Mouse (Mus musculus) midbrain, embryonic 10.5 days (tissue): Measurements from ENCODE around the gene Pnpo. TPM values are rescaled to one million over a fixed set of nuclear protein-coding genes. Genes with fewer than 3 reads are reported as not detected.

ENCODE experiments used
- DNase-seq: peaks from one replicate; pipeline ENCODE4 v3.0.0-alpha.2; 2017; ENCODE audit warnings: low spot score
- H3K27ac ChIP-seq: fragments of 300-500 bp; sonication (generic); replicated peaks from 2 replicates; pipeline ENCODE4 v1.5.1; 2016; ENCODE audit warnings: mild to moderate bottlenecking
- H3K27me3 ChIP-seq: fragments of 300-500 bp; sonication (generic); 2 replicates; pipeline ENCODE4 v1.6.1; 2016; ENCODE audit warnings: low read depth, mild to moderate bottlenecking; ENCODE audit not compliant: poor library complexity, severe bottlenecking
- H3K36me3 ChIP-seq: fragments of 300-500 bp; sonication (generic); 2 replicates; pipeline ENCODE4 v1.6.1; 2016; ENCODE audit warnings: mild to moderate bottlenecking, moderate library complexity
- H3K4me1 ChIP-seq: fragments of 300-500 bp; sonication (generic); 2 replicates; pipeline ENCODE4 v1.6.1; 2016
- H3K4me3 ChIP-seq: fragments of 300-500 bp; sonication (generic); 2 replicates; pipeline ENCODE4 v1.5.1; 2016; ENCODE audit warnings: mild to moderate bottlenecking, moderate library complexity
- H3K9me3 ChIP-seq: fragments of 300-500 bp; sonication (generic); replicated peaks from 2 replicates; pipeline ENCODE4 v1.6.1; 2016; ENCODE audit warnings: mild to moderate bottlenecking
- WGBS: fragments of 180-500 bp; shearing (Covaris S2); methylation state at CpG from one replicate; pipeline ENCODE4 v1.1.7; 2016; 5-methylcytosine and 5-hydroxymethylcytosine counted together
- polyA plus RNA-seq: library from polyadenylated mRNA; unstranded; fragments of >200 nt; fragmentation: Nextera tagmentation; extraction: Ambion mirVana; gene quantifications from 2 replicates; pipeline ENCODE4 v1.2.1, GENCODE M21; 2016

The Pnpo gene
- polyA plus RNA-seq, 1 experiment from 2014 or later = 32.1 TPM

DNA sequence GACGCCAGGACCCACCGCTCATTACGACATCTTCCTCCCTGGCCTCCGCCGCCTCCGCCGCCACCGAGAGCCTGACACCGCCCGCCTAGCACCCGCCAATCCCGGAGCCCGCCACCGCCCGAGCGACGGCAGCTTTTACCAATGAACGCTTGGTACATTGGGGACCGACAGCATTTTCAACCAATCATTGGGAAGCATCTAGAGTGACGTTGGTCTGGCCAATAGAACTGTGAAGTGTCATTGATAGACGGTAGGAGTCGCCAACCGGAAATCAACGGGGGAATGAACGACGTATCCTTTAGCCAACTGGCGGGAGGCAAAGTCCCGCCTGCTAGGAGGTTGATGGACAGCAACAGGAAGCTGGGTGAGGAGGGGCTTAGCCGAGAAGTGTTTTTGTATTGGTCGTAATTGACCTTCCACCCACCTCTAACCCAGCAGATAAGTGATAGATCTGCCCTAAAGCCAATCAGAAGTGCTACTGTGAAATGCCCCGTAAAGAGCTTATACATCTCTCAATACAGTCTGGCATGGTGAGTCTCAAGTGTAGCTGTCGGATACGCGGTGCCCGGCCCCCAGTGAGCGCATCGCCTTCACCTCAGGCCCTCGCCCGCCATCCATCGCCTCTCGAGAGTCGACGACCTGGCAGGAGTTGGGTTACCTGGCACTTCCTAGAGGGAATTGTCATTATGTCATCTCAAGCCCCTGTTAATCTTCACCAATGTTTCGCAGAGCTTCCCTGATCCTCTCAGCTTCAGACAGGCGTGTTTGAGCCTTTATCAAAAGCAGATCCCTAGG is 34.0 kb upstream of the Pnpo start:
- Histone ChIP-seq H3K4me3 (peak overlapping the region; percentile 87), H3K27ac (peak overlapping the region; percentile 100), H3K27me3 (peaks cover 7% of the 10 kb centered on the region; the same call in 1 of the 2 replicates), H3K9me3 (no peaks in the 10 kb centered on the region), H3K4me1 (peaks cover 45% of the 10 kb centered on the region), H3K36me3 (peaks cover 4% of the 10 kb centered on the region)
- WGBS = under 1% methylated on average over 45 of the region's 45 CpGs
- DNase-seq = peak; percentile 99

DNA sequence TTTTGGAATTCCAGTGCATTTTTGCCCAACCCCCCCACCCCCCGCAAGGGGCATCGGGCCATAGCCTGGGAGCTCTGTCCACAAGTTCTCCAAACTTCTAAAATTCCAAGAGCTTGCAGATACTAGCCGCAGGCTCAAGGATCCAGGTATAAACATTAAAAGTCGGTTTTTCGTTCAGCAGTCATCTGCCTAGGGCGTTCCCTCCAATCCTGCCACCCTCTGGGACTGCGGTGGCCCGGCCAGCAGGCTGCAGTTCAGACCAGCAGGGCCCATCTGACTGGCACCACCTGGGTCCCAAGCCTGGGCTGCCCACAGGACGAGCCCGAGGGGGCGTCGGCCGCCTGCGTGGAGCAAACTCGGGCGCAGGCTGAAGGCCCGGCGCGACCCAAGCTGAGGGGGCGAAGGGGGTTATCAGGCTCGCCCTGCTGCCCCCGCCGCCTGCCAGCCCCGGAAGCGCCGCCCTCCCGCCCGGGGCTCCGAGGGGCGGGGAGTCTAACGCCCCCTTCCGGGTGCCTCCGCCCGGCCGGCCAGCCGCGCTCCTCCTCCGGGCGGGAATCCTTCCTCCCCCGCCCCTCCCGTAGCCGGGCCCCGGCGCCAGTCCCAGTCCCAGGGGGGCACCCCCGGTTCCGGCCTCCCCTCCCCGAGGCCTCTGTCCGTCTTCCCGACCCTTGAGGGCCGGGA is 33.3 kb upstream of the Pnpo start:
- peak overlapping the region; percentile 87 for H3K4me3 ChIP-seq

DNA sequence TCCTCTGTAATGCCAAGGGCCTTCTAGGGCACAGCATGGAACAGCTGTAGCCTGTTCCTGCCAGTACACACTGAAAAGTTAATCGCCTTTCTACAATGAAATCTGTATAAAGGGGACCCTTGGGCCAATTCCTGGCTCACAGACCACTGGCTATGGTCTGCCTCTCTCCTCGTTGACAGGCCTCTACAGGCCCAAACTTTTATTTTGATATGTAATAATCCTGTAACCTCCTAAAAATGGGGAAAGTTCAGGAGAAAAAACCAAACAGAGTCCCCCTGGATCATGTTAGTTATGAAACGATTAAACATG is 32.5 kb upstream of the Pnpo start:
- Histone ChIP-seq H3K27ac (peak overlapping the region; percentile 100), H3K4me3 (peak overlapping the region; percentile 87), H3K36me3 (peaks cover 4% of the 10 kb centered on the region), H3K9me3 (no peaks in the 10 kb centered on the region), H3K27me3 (0 out of 2 replicates have a peak, but pooled peaks cover 4% of the 10 kb centered on the region), H3K4me1 (peaks cover 37% of the 10 kb centered on the region)
- 70% methylated on average over 3 of the region's 3 CpGs for WGBS
- no peak for DNase-seq

More for the DNA sequence above, 33.3 kb upstream of the Pnpo start:
- peaks cover 4% of the 10 kb centered on the region for H3K36me3 ChIP-seq
- peaks cover 38% of the 10 kb centered on the region for H3K4me1 ChIP-seq
- H3K27ac ChIP-seq = peak overlapping the region; percentile 100
- H3K9me3 ChIP-seq = no peaks in the 10 kb centered on the region
- peaks cover 7% of the 10 kb centered on the region; the same call in 1 of the 2 replicates for H3K27me3 ChIP-seq
- DNase-seq = no peak
- WGBS = under 1% methylated on average over 50 of the region's 50 CpGs

DNA sequence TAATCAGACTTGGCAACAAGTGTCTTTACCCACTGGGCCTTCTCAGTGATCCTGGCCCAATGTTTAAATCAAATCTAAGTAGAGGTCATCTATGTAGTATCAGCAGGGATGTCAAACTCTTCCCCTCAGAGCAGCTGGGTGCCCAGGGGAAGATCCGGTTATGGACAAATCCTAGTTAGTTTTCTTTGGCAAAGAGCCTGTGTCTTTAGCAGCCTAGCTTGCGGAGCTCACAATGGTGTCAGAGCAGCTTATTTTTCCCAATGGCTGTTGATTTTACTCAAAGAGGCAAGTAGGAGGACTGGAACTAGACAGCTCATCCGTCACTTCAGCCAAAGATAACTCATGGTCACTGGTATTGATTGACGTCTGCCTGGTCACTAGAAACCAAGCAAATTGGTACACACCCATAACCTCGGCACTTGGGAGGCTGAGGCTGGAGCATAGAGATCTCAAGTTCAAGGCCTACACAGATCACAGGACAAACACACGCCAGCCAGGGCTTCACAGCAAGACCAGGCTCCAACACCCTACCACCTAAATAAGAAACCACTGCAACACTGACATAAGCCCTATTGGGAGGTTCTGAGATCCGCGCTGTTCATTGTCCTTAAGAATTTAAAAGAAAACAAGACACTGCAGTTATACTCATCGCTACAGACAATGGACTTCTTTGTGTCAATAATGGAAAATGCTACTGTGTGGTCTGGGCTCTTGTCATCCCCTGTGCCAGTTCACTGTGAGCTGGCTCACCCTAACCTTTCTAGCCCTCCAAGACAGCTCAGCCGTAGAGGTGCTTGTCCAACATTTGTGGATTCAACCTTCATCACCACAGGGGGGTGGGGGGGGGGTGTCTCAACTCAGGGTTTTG is 32.0 kb upstream of the Pnpo start:
- 88% methylated on average over 10 of the region's 10 CpGs for WGBS
- H3K27me3 ChIP-seq = no peaks in the 10 kb centered on the region
- H3K4me3 ChIP-seq = peak overlapping the region; percentile 87
- DNase-seq = no peak
- peak overlapping the region; percentile 100; the same call in 1 of the 2 replicates for H3K27ac ChIP-seq
- no peaks in the 10 kb centered on the region for H3K9me3 ChIP-seq
- peaks cover 37% of the 10 kb centered on the region for H3K4me1 ChIP-seq
- H3K36me3 ChIP-seq = peaks cover 9% of the 10 kb centered on the region

DNA sequence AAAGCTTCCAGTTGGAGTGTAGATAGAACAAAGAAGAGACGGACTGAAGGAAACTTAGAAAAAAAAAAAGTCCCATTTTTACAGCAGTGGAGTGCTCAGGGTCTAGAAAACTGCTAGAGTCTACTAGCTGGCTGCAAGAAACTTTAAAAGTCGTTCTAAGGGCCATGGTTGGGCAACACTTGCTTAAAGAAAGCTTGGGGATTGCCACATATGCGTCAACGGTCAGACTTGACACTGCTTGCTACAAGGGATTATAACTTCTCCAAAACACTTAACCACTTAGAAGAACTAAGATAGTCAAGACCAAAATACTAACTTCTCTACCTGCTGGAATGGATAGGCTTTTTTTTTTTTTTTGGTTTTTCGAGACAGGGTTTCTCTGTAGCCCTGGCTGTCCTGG is 31.0 kb upstream of the Pnpo start:
- Histone ChIP-seq H3K9me3 (no peaks in the 10 kb centered on the region), H3K27ac (no peak overlapping the region), H3K4me1 (peaks cover 42% of the 10 kb centered on the region), H3K4me3 (no peak overlapping the region), H3K27me3 (no peaks in the 10 kb centered on the region), H3K36me3 (peaks cover 11% of the 10 kb centered on the region)
- DNase-seq = no peak
- WGBS = 90% methylated on average over 5 of the region's 5 CpGs

DNA sequence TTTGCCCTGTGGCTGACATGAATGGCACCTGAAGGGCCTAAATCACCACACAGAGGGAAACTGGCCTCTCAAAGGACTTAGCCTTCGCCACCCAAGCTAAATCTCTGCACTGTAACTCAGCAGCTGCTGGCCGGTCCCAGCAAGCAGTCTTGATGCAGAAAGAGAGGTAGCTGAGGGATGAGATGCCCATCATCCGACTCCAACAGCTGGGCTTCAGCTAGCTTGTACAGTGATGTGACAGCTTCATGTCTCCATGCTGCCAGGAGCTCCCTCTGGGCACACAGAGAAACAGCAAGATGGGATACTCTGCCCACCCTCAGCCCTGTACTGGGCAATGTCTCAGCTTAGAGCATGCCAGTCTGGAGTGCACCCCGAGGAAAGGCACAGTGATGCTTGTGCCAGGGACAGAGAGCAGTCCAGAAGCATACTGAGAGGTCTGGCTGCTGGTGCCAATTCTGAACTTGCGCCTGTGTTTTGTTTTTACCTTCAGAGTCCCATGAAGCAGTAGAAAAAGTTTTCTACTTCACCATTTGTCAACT is 29.7 kb upstream of the Pnpo start:
- WGBS = 91% methylated on average over 5 of the region's 5 CpGs
- H3K27me3 ChIP-seq = no peaks in the 10 kb centered on the region
- H3K36me3 ChIP-seq = peaks cover 11% of the 10 kb centered on the region
- no peak overlapping the region for H3K4me3 ChIP-seq
- peaks cover 50% of the 10 kb centered on the region for H3K4me1 ChIP-seq
- no peak overlapping the region for H3K27ac ChIP-seq
- H3K9me3 ChIP-seq = no peaks in the 10 kb centered on the region
- DNase-seq = no peak

DNA sequence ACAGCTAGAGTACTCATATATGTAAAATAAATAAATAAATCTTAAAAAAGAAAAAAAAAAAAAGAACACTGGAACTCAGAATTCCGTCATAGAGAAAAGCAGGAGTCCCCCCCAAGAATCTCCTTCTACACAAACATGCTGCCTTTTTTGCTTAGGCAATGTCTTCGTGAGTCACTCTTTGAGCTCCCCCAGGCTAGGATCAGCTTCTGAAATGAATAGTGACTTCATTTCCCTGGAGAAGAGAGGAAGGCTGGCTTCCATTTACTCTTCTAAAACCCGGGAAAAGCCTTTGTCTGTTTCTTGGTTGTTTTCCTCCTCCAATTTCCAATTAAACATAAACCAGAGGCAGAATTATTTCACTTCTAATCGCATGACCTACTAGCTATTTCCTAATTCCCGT is 29.1 kb upstream of the Pnpo start:
- DNase-seq = no peak
- Histone ChIP-seq H3K36me3 (peaks cover 11% of the 10 kb centered on the region), H3K9me3 (no peaks in the 10 kb centered on the region), H3K4me1 (peaks cover 47% of the 10 kb centered on the region), H3K27me3 (no peaks in the 10 kb centered on the region), H3K27ac (no peak overlapping the region), H3K4me3 (no peak overlapping the region)
- WGBS = 80% methylated on average over 5 of the region's 5 CpGs

DNA sequence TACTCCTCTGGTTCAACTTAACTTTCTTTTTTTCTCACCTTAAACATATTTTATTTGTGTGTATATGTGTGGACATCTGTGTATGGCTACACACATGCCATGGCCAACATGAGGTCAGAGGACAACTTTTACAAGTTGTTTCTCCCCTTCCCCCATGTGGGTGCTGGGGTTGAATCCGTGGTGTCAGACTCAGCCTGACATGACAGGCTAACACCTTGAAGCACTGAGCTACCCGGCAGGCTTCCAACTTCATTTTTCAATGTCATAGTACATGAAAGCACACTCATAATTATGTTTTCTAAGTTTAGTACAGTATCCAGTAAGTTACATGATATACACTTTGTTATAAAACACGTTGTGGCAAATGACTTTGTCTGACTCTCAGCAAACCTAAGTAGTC is 26.6 kb upstream of the Pnpo start:
- no peaks in the 10 kb centered on the region for H3K9me3 ChIP-seq
- peaks cover 14% of the 10 kb centered on the region for H3K36me3 ChIP-seq
- H3K4me3 ChIP-seq = no peak overlapping the region
- no peaks in the 10 kb centered on the region for H3K27me3 ChIP-seq
- no peak overlapping the region for H3K27ac ChIP-seq
- WGBS = 88% methylated on average over 3 of the region's 3 CpGs
- H3K4me1 ChIP-seq = peaks cover 28% of the 10 kb centered on the region
- DNase-seq = no peak

DNA sequence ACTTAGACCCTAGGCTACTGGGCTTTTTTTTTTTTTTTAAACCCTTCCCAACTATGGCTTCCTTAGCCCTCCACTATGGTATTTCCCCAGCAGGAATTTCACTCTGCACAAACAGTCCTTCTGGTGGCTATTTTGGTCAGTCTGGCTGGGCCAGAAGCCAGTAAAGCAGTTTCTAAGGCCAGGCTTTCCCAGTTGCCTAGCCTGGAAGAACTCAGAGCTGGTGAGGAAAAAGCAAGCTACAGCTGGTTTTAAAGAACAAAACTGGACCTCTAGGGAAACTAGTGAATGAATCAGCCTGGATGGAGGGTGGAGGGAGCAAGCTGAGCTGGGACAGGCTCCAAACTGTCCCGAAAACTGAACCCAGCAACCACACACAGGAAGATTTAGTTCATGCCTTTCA is 26.0 kb upstream of the Pnpo start:
- H3K27ac ChIP-seq = no peak overlapping the region
- no peaks in the 10 kb centered on the region for H3K27me3 ChIP-seq
- DNase-seq = no peak
- H3K4me1 ChIP-seq = peaks cover 25% of the 10 kb centered on the region
- peaks cover 14% of the 10 kb centered on the region for H3K36me3 ChIP-seq
- no peak overlapping the region for H3K4me3 ChIP-seq
- H3K9me3 ChIP-seq = no peaks in the 10 kb centered on the region
- 70% methylated on average over 1 of the region's 1 CpGs for WGBS

DNA sequence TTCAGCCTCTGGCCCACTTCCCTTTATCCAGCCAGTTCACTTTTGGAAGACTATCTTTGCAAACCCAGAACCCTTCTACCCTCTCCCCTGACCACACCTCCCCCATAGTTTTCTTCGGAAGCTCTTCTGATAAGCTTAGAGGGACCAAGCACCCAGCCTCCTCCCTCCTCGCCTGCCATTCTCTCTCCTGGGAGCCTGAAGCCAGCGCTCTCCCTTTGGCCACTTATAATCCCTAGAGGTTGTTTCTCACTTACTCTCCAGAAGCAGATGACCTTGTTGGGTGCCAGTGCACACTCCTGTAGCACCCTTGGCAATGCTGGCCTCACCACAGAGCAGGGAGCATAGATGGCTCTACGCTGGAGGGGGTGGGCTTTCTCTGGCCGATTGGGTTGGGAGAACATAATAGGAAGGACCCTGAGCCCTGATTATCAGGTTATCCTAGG is 25.5 kb upstream of the Pnpo start:
- Histone ChIP-seq H3K27ac (no peak overlapping the region), H3K4me3 (no peak overlapping the region), H3K4me1 (peaks cover 25% of the 10 kb centered on the region), H3K27me3 (no peaks in the 10 kb centered on the region), H3K36me3 (peaks cover 14% of the 10 kb centered on the region), H3K9me3 (no peaks in the 10 kb centered on the region)
- WGBS = 74% methylated on average over 5 of the region's 5 CpGs
- DNase-seq = no peak

DNA sequence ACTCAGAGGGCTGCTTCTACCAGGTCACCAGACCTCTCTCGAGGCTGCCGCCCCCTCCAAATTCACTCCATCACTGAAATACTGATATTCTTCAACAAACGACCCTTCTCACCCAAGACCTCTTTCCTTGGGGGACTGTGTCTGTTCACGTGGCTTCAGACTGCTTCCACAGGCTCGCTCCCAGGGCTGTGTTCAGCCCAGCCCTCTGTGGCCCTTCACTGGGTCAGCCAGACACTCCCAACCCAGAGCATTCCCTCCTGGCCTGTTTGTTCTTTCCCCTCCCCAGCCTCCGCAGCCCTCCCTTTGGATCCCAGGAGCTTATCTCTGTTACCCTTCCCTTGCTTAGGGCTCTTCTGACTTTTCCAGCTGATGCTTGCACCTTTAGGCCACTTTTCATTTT is 24.7 kb upstream of the Pnpo start:
- Histone ChIP-seq H3K36me3 (peaks cover 12% of the 10 kb centered on the region), H3K27ac (no peak overlapping the region), H3K4me1 (peaks cover 27% of the 10 kb centered on the region), H3K27me3 (no peaks in the 10 kb centered on the region), H3K9me3 (no peaks in the 10 kb centered on the region), H3K4me3 (no peak overlapping the region)
- 60% methylated on average over 6 of the region's 6 CpGs for whole genome bisulfite sequencing
- no peak for DNase-seq

DNA sequence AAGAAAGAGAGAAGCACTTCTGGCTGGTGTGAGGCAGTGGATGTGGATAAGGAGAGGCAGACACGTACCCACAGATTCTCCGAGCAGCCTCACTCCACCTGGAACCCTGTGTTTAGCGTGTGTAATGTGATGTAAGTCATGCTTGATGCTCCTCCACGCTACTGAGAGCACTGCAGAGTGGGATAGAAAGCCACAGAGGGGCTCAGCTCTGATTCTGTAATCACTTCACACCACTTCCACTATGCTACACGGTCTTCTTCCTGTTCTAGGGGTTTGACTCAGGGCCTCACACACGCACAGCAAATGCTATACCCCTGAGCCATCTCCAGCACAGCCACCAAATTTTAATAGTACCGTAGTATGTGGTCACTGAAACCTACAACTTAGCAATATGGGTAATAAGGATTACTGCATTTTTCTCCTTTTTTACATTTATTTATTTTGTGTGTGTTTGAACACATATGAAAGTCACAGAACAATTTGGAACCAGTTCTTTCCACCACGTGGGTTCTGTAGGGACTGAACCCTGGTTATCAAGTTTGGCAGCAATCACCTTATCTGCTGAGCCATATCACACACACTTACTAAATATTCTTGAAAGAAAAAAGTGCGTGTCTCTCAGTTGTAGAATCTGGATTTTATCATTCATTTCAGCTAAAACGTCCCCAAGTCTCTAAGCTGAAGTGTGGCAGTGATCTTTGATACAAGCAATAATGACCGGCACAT is 23.9 kb upstream of the Pnpo start:
- H3K27me3 ChIP-seq = no peaks in the 10 kb centered on the region
- H3K4me1 ChIP-seq = peaks cover 29% of the 10 kb centered on the region
- no peak overlapping the region for H3K4me3 ChIP-seq
- 93% methylated on average over 11 of the region's 11 CpGs for WGBS
- peaks cover 15% of the 10 kb centered on the region for H3K36me3 ChIP-seq
- DNase-seq = no peak
- no peaks in the 10 kb centered on the region for H3K9me3 ChIP-seq
- no peak overlapping the region for H3K27ac ChIP-seq
